Mouse (Mus musculus) MEL-GATA-1-ER (cell line): ENCODE data around the gene Hck.

Experiments
- DNase-seq: peaks from one replicate; pipeline ENCODE4 v3.0.0-alpha.2; 2012; ENCODE audit warnings: low read depth; ENCODE audit errors: extremely low read depth

Hck gene

DNA sequence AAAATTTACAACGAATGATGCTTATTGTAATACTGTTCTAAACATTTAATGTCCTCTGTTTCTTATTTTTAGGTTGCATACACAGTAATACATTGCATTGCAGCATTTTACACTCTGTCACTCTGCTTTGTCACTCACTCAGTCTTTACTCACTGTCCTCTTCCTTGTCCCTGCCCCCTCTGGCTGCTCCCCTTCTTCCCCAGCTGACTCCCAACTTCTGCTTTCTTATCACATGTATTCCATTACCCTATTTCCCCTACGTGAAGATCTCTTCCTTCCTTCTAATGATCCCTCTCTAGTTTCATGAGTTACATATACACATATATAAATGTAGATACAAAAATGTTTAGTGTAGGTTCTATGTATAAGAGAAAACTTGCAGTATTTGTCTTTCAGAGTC, 90.8 kb downstream of the Hck start:
- DNase-seq = peak; percentile 78
